Mouse (Mus musculus) liver, adult 2 months (tissue): ENCODE measurements at regions not wholly inside any gene's neighbourhood (a gene's known extent, or its start where the extent isn't known, plus 50 kb on each side); places are given as distances from the start of the nearest gene placed in this dataset.

Experiments
- CTCF ChIP-seq: fragments of 200-500 bp; IDR thresholded peaks from 2 replicates; pipeline ENCODE4 v1.5.1; 2011; ENCODE audit warnings: low read depth, low read length, control low read depth
- POLR2A ChIP-seq: fragments of 200-500 bp; IDR thresholded peaks from 2 replicates; pipeline ENCODE4 v1.6.1; 2011; ENCODE audit warnings: low read length, control low read depth; ENCODE audit not compliant: insufficient read depth; ENCODE audit errors: extremely low read depth

DNA sequence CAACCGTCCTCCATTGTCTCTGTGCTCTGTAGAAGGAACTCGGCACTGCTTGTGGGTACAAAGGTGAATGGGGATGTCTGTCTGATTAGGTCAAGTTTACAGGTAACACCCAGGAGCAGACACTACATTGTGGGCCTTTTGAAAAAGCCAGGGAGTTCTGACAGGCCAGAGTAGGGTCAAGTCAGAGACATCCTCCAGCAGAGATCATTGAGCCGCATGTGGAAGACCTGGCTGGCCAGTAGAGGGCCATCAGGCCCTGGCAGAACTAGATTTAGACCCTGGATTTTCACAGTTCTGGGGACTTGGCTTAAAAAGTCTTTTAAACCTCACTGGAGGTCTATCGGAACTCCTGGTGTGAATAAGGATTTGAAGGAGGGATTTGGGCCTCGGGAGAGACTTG, 438.8 kb downstream of the Nbas start:
- TF ChIP-seq CTCF (peak; percentile 51), POLR2A (no peak)
